Mouse (Mus musculus): ENCODE measurements around the gene Ankmy1. TPM values are rescaled to one million over a fixed set of nuclear protein-coding genes. Genes with fewer than 3 reads are reported as not detected.

Ankmy1 gene
- polyA plus RNA-seq, 1 experiment from 2014 or later = 0.68 TPM

DNA sequence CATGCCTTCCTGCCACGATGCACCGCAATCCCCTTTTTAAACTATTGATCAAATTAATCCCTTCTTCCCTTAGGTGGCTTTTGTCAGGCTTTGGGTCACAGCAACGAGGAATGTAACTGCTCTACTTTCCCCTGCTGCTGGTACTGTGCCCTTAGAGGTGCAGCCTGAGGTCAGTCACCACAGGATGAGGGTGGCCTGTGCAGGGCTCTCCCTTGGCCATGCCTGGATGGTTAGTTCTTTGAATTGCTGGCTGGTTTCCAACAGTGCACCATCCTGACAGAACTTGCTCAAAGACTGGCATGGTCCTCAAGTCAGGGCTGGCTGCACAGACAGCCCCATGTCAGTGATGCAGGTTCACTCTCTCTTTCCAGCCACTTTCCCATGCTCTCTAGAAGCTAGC, 28.7 kb downstream of the Ankmy1 start:
- H3K9ac ChIP-seq (ENCODE audit: low read depth, low read length) = no peak overlapping the region
- H3K4me1 ChIP-seq (ENCODE audit: control insufficient read depth, insufficient read depth, low read length) = no peaks in the 10 kb centered on the region
- DNase-seq (ENCODE audit: low spot score) = no peak
- no peak for ATAC-seq (ENCODE audit: low read depth)
- H3K4me3 ChIP-seq (ENCODE audit: low read depth, low read length) = no peak overlapping the region
- WGBS = 77% methylated on average over 3 of the region's 3 CpGs
- H3K9me3 ChIP-seq (ENCODE audit: control insufficient read depth, low read length) = no peaks in the 10 kb centered on the region
- no peak overlapping the region for H3K4me2 ChIP-seq (ENCODE audit: low read depth, low read length)
- no peak overlapping the region for H3K27ac ChIP-seq (replicated peaks; ENCODE audit: low read depth, low read length)
- no peaks in the 10 kb centered on the region for H3K36me3 ChIP-seq (ENCODE audit: control insufficient read depth, insufficient read depth, low read length)
- no peaks in the 10 kb centered on the region for H3K27me3 ChIP-seq (replicated peaks; ENCODE audit: control insufficient read depth, insufficient read depth, low read length)

DNA sequence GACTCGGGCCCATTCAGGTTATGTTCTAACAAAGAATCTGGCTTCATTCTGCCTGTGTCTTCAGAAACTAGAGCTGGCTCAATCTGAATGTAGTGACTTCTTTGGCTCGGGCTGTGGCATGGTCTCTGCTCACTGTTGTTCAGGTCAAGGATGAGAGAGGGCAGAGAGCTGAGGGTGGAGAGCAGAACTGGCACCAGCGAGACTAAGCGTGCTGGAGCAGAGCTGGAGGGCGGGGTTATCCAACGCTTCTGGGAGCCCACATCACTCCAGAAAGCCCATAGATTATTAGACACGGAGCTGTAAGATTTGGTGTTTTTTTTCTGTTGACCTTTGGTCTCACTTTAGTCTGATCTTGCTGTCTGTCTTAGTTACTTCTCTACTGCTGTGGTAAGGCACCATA, 30.0 kb downstream of the Ankmy1 start:
- no peak for ATAC-seq (ENCODE audit: low read depth)
- Histone ChIP-seq H3K36me3 (ENCODE audit: control insufficient read depth, insufficient read depth, low read length) (no peaks in the 10 kb centered on the region), H3K9ac (ENCODE audit: low read depth, low read length) (no peak overlapping the region), H3K4me1 (ENCODE audit: control insufficient read depth, insufficient read depth, low read length) (no peaks in the 10 kb centered on the region), H3K27ac (replicated peaks; ENCODE audit: low read depth, low read length) (no peak overlapping the region), H3K4me2 (ENCODE audit: low read depth, low read length) (no peak overlapping the region), H3K9me3 (ENCODE audit: control insufficient read depth, low read length) (no peaks in the 10 kb centered on the region), H3K27me3 (replicated peaks; ENCODE audit: control insufficient read depth, insufficient read depth, low read length) (no peaks in the 10 kb centered on the region), H3K4me3 (ENCODE audit: low read depth, low read length) (no peak overlapping the region)
- WGBS = 82% methylated on average over 7 of the region's 7 CpGs
- DNase-seq (ENCODE audit: low spot score) = no peak

DNA sequence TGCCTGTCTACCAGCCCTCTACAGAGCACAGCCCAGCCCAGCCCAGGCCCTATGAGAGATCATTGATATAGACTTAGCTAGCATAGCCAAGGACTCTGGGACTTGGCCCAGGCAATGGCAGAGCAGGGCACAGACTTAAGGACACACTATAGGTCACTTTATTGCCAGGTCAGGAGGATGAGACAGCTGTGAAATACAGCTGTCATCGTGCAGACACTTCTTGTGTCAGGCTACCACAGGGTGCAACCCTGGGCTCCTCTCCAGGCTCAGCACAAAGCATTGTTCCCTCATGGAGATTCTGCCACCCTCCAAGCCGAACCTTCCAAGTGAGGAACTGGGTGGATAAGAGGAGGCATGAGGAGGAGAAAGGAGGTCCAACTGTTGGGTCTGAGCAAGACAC, 32.7 kb downstream of the Ankmy1 start:
- no peak overlapping the region for H3K4me3 ChIP-seq (ENCODE audit: low read depth, low read length)
- no peak overlapping the region for H3K9ac ChIP-seq (ENCODE audit: low read depth, low read length)
- H3K27ac ChIP-seq (replicated peaks; ENCODE audit: low read depth, low read length) = no peak overlapping the region
- no peaks in the 10 kb centered on the region for H3K36me3 ChIP-seq (ENCODE audit: control insufficient read depth, insufficient read depth, low read length)
- H3K9me3 ChIP-seq (ENCODE audit: control insufficient read depth, low read length) = no peaks in the 10 kb centered on the region
- no peak for ATAC-seq (ENCODE audit: low read depth)
- WGBS = 84% methylated on average over 2 of the region's 2 CpGs
- H3K27me3 ChIP-seq (replicated peaks; ENCODE audit: control insufficient read depth, insufficient read depth, low read length) = no peaks in the 10 kb centered on the region
- DNase-seq (ENCODE audit: low spot score) = no peak
- H3K4me2 ChIP-seq (ENCODE audit: low read depth, low read length) = no peak overlapping the region
- no peaks in the 10 kb centered on the region for H3K4me1 ChIP-seq (ENCODE audit: control insufficient read depth, insufficient read depth, low read length)

DNA sequence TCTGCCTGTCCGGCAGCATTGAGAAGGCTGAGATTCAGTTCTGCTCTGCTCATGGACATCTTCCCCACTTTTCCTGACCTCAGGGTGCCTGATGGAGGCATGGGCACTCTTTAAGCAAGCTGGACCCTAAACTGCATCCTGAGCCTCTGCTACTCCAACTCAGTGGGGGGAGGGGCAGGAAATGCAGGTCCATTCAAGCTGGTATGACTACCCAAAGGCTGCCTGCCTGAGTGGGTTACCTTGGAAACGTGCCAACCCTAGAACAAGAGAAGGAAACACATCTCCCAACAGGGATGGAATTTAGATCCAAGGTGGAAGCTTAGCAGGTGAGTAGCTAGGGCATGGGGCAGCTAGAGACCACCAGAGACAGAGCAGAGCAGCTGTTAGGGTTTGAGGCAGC, 36.5 kb downstream of the Ankmy1 start:
- H3K9me3 ChIP-seq (ENCODE audit: control insufficient read depth, low read length) = no peaks in the 10 kb centered on the region
- 63% methylated on average over 2 of the region's 2 CpGs for WGBS
- no peak overlapping the region for H3K27ac ChIP-seq (replicated peaks; ENCODE audit: low read depth, low read length)
- DNase-seq (ENCODE audit: low spot score) (peak; percentile 24), ATAC-seq (ENCODE audit: low read depth) (no peak)
- H3K27me3 ChIP-seq (replicated peaks; ENCODE audit: control insufficient read depth, insufficient read depth, low read length) = no peaks in the 10 kb centered on the region
- no peak overlapping the region for H3K9ac ChIP-seq (ENCODE audit: low read depth, low read length)
- H3K36me3 ChIP-seq (ENCODE audit: control insufficient read depth, insufficient read depth, low read length) = no peaks in the 10 kb centered on the region
- no peak overlapping the region for H3K4me2 ChIP-seq (ENCODE audit: low read depth, low read length)
- no peak overlapping the region for H3K4me3 ChIP-seq (ENCODE audit: low read depth, low read length)
- no peaks in the 10 kb centered on the region for H3K4me1 ChIP-seq (ENCODE audit: control insufficient read depth, insufficient read depth, low read length)

DNA sequence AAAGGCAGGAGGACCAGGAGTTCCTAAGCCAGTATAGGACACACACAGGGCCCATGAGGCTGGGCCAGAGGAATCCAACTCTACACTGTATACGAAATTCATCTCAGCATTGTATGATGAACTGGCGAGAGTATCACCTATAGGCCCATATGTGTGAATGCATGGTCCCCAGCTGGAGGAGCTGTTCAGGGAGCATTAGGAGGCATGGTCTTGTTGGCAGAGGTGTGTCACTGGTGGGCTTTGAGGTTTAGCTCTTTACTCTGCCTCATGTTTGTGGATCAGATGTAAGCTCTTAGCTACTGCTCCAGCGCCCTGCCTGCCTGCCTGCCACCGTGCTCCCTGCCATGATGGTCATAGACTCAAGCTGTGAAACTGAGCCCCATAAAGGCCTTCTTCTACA, 39.4 kb downstream of the Ankmy1 start:
- no peak for DNase-seq (ENCODE audit: low spot score)
- Histone ChIP-seq H3K27ac (replicated peaks; ENCODE audit: low read depth, low read length) (no peak overlapping the region), H3K4me2 (ENCODE audit: low read depth, low read length) (no peak overlapping the region), H3K36me3 (ENCODE audit: control insufficient read depth, insufficient read depth, low read length) (peaks cover 19% of the 10 kb centered on the region; the same call in 1 of the 2 replicates), H3K9me3 (ENCODE audit: control insufficient read depth, low read length) (no peaks in the 10 kb centered on the region), H3K4me3 (ENCODE audit: low read depth, low read length) (no peak overlapping the region), H3K4me1 (ENCODE audit: control insufficient read depth, insufficient read depth, low read length) (no peaks in the 10 kb centered on the region), H3K9ac (ENCODE audit: low read depth, low read length) (no peak overlapping the region), H3K27me3 (replicated peaks; ENCODE audit: control insufficient read depth, insufficient read depth, low read length) (no peaks in the 10 kb centered on the region)
- WGBS = 77% methylated on average over 4 of the region's 4 CpGs
- ATAC-seq (ENCODE audit: low read depth) = no peak

DNA sequence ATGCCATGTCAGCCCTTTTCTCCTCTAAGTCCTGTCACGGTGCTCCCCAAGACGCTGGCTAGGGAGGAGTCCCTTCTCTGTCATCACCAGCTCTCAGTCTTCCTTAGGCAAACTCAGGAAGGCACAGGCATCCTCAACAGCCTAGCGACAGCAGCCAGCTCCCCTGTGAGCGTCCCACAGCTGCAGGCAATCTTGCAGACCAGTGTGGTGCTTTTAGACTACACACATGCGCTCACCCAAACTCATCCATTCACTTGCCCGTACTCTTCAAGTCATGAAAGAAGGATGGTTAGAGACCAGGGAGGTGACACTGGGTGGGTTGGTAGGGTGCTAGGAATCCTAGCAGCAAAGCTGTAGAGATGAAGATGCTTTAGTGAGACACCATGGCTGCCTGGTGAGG, 41.2 kb downstream of the Ankmy1 start:
- H3K9ac ChIP-seq (ENCODE audit: low read depth, low read length) = no peak overlapping the region
- WGBS = 69% methylated on average over 6 of the region's 6 CpGs
- H3K27me3 ChIP-seq (replicated peaks; ENCODE audit: control insufficient read depth, insufficient read depth, low read length) = no peaks in the 10 kb centered on the region
- H3K4me2 ChIP-seq (ENCODE audit: low read depth, low read length) = no peak overlapping the region
- no peak overlapping the region for H3K27ac ChIP-seq (replicated peaks; ENCODE audit: low read depth, low read length)
- DNase-seq (ENCODE audit: low spot score) = no peak
- no peaks in the 10 kb centered on the region for H3K4me1 ChIP-seq (ENCODE audit: control insufficient read depth, insufficient read depth, low read length)
- no peak for ATAC-seq (ENCODE audit: low read depth)
- H3K36me3 ChIP-seq (ENCODE audit: control insufficient read depth, insufficient read depth, low read length) = peaks cover 36% of the 10 kb centered on the region
- H3K4me3 ChIP-seq (ENCODE audit: low read depth, low read length) = no peak overlapping the region
- no peaks in the 10 kb centered on the region for H3K9me3 ChIP-seq (ENCODE audit: control insufficient read depth, low read length)

DNA sequence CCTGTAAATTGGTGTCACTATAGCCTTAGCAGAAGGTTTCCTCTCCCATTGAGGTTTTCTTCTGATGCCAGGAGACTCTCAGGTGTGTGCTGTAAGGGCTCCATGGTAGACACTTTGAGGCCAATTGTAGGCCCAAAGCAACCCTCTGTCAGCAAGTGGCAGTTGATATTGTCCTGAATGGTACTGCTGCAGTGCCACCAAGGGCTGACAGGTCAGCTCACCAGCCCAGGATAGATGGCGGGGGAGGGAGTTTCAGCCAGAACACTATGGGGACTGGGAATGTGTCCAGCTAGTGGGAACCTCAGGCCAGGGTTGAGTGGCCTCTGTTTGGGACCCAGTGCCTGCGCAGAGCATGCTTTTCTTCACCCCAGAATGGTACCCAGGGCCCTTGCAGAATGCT, 50.3 kb downstream of the Ankmy1 start:
- ATAC-seq (ENCODE audit: low read depth) (no peak), DNase-seq (ENCODE audit: low spot score) (no peak)
- H3K4me3 ChIP-seq (ENCODE audit: low read depth, low read length) = no peak overlapping the region
- WGBS = 85% methylated on average over 2 of the region's 2 CpGs
- H3K27me3 ChIP-seq (replicated peaks; ENCODE audit: control insufficient read depth, insufficient read depth, low read length) = no peaks in the 10 kb centered on the region
- peaks cover 18% of the 10 kb centered on the region; the same call in 1 of the 2 replicates for H3K4me1 ChIP-seq (ENCODE audit: control insufficient read depth, insufficient read depth, low read length)
- H3K9ac ChIP-seq (ENCODE audit: low read depth, low read length) = no peak overlapping the region
- peaks cover 42% of the 10 kb centered on the region for H3K36me3 ChIP-seq (ENCODE audit: control insufficient read depth, insufficient read depth, low read length)
- no peaks in the 10 kb centered on the region for H3K9me3 ChIP-seq (ENCODE audit: control insufficient read depth, low read length)
- H3K27ac ChIP-seq (replicated peaks; ENCODE audit: low read depth, low read length) = no peak overlapping the region
- no peak overlapping the region for H3K4me2 ChIP-seq (ENCODE audit: low read depth, low read length)

DNA sequence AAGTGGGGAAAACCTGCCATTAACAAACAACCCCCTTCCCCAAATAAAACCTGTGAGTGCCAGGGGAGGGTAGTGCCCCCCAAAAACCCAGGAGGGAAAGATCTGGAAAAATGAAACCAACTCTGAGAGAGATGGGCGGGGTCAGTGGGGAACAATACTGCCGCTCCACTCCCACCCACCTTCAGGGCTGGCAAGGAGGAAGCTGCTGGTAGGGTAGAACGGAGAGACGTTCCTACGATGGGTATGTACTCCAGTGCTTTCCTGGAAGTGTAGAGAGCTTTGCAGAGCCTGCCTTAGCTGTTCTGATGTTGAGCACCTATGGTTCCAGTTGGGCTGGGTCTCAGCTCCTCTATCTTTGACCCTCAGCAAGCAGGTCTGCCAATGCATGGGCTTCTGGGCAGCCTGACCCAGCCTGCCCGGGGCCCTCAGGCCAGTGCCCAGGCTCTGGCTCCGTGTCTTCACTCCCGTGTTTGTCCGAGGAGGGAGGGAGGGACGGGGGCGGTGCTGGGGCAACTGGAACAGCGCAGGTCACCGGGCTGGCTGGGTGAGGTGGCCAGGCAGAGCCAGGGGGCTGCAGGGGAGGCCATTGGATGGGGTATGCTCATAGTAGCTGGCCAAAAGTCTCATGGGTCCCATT, 52.6 kb downstream of the Ankmy1 start:
- peak overlapping the region; percentile 63 for H3K4me2 ChIP-seq (ENCODE audit: low read depth, low read length)
- peaks cover 18% of the 10 kb centered on the region; the same call in 1 of the 2 replicates for H3K4me1 ChIP-seq (ENCODE audit: control insufficient read depth, insufficient read depth, low read length)
- WGBS = 50% methylated on average over 12 of the region's 13 CpGs
- DNase-seq (ENCODE audit: low spot score) (no peak), ATAC-seq (ENCODE audit: low read depth) (no peak)
- H3K4me3 ChIP-seq (ENCODE audit: low read depth, low read length) = no peak overlapping the region
- H3K27ac ChIP-seq (replicated peaks; ENCODE audit: low read depth, low read length) = no peak overlapping the region
- peaks cover 19% of the 10 kb centered on the region; the same call in 1 of the 2 replicates for H3K36me3 ChIP-seq (ENCODE audit: control insufficient read depth, insufficient read depth, low read length)
- H3K9me3 ChIP-seq (ENCODE audit: control insufficient read depth, low read length) = no peaks in the 10 kb centered on the region
- no peak overlapping the region for H3K9ac ChIP-seq (ENCODE audit: low read depth, low read length)
- H3K27me3 ChIP-seq (replicated peaks; ENCODE audit: control insufficient read depth, insufficient read depth, low read length) = no peaks in the 10 kb centered on the region

DNA sequence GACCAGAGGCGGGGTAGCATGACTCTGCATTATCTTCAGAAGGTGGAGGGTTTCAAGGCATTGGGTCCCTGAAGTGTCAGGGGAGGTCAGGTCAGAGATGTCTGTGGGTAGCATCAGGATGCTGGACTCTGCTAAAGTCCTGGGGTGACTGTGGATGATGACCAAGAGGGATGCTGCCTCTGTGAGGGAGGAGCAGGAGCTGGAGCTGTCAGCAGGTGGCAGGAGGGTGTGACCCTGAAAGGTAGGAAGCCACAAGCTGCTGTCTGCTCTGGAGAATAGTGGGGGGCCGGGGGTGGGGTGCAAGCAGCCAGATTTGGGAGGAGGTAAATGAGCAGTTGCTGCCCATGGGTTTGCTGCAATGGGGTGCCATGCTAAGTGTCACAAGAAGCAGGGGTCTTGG, 53.2 kb downstream of the Ankmy1 start:
- Histone ChIP-seq H3K9me3 (ENCODE audit: control insufficient read depth, low read length) (no peaks in the 10 kb centered on the region), H3K27ac (replicated peaks; ENCODE audit: low read depth, low read length) (0 out of 2 replicates have a peak overlapping the region, but pooled peaks have one; percentile 5), H3K4me2 (ENCODE audit: low read depth, low read length) (peak overlapping the region; percentile 63), H3K4me3 (ENCODE audit: low read depth, low read length) (no peak overlapping the region), H3K36me3 (ENCODE audit: control insufficient read depth, insufficient read depth, low read length) (peaks cover 13% of the 10 kb centered on the region; the same call in 1 of the 2 replicates), H3K4me1 (ENCODE audit: control insufficient read depth, insufficient read depth, low read length) (peaks cover 18% of the 10 kb centered on the region; the same call in 1 of the 2 replicates), H3K27me3 (replicated peaks; ENCODE audit: control insufficient read depth, insufficient read depth, low read length) (no peaks in the 10 kb centered on the region), H3K9ac (ENCODE audit: low read depth, low read length) (peak overlapping the region; percentile 41; the same call in 1 of the 2 replicates)
- 64% methylated on average over 2 of the region's 2 CpGs for WGBS
- DNase-seq (ENCODE audit: low spot score) (no peak), ATAC-seq (ENCODE audit: low read depth) (no peak)

Measured in embryonic facial prominence, embryonic 14.5 days (tissue).